Mouse (Mus musculus): ENCODE measurements around the gene Tns1.

Tns1 gene

GRCm38 (mm10) chr1:74034211-74034610, 90.0 kb downstream of the Tns1 start:
- CTCF ChIA-PET: no interaction called here

GRCm38 (mm10) chr1:74033407-74033806, 90.8 kb downstream of the Tns1 start:
- CTCF ChIA-PET: no interaction called here

DNA sequence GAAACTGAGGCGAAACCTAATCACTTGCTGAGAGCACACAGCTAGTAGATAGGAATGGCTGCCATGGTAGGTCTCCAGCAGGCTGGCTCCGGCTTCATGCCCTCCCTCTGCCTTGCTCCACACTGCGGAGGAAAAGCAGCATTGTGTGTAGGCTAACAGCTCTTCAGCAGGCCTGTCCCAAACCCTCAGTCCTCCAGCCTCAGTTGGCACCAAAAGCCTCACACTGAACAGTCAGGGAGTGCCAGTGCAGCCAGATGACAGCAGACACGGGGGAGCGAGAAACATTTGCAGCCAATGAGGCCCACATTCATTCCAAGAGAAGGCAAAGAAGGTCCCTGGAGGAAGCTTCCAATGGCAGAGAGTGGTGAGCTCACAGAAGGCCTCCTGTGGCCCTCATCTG, 91.3 kb downstream of the Tns1 start:
- CTCF ChIA-PET: no interaction called here

- CTCF ChIA-PET: no interaction called here
Measured at GRCm38 (mm10) chr1:74031771-74032609, 92.3 kb downstream of the Tns1 start.

DNA sequence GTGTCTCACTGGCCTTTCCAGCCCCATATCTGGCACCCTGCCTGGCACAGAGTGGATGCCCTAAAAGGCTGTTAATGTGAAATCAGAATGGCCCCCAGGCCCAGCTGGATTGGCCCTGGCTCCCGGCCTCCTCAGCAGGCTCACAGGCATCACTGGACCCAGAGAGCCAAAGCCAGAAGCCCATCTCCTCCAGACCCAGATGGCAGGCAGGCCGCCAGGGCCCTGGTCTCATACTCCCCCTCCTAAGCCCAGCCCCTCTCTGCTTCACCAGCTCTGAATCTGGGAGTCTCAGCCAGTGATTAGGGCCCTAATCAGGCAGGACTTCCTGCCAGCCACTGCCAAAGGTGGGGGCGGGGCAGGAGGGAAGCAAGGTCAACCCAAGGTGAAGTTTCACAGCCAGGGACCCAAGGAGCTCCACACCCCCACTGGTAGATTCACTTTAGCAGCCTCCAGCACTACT, 93.3 kb downstream of the Tns1 start:
- CTCF ChIA-PET: no interaction called here

GRCm38 (mm10) chr1:74030285-74030684, 94.0 kb downstream of the Tns1 start:
- CTCF ChIA-PET: no interaction called here

DNA sequence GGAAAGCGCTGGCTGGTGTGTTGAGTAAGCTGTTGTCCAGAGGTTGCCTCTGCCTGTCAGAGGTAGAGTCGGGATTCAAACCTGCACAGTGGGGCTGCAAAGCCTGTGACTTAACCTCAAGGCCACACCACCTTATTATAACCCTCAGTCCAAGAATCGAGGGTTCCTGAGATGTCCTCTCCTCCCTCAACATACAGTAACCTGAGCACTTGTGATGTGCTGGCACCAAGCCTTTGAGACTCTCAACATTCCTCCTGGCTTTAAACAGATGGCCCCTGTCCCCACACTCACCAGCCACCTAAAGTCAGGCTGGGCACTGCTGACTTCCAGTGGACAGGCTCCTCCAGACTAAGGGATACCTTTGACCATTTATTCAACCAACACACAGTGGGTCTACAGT, 94.6 kb downstream of the Tns1 start:
- CTCF ChIA-PET: no interaction called here

GRCm38 (mm10) chr1:74028881-74029266, 95.4 kb downstream of the Tns1 start:
- CTCF ChIA-PET: no interaction called here

- CTCF ChIA-PET: no interaction called here
Measured at GRCm38 (mm10) chr1:74028118-74028880, 96.0 kb downstream of the Tns1 start.

- CTCF ChIA-PET: no interaction called here
Measured at GRCm38 (mm10) chr1:74027559-74028091, 96.6 kb downstream of the Tns1 start.

DNA sequence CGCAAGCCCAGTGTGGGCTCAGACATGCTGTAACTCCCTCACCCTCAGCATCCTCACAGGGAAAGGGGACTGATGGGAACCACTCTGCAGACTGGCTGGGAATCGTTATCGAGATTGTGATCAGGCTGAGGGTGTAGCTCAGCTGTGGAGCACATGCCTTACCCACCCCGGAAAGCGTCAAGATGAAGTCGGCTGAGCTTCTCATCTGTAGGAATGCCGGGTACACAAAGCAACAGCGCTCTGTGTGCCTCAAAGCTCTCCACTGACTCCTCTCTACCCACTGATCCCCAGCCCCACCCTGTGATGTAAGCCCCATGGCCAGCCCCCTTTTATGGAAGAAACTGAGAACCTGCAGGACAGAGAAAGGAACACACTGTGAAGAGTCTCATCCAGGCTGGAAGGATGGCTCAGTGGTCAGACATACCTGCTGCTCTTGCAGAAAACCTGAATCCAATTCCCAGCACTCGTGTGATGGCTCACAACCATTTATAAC, 97.5 kb downstream of the Tns1 start:
- CTCF ChIA-PET: no interaction called here

DNA sequence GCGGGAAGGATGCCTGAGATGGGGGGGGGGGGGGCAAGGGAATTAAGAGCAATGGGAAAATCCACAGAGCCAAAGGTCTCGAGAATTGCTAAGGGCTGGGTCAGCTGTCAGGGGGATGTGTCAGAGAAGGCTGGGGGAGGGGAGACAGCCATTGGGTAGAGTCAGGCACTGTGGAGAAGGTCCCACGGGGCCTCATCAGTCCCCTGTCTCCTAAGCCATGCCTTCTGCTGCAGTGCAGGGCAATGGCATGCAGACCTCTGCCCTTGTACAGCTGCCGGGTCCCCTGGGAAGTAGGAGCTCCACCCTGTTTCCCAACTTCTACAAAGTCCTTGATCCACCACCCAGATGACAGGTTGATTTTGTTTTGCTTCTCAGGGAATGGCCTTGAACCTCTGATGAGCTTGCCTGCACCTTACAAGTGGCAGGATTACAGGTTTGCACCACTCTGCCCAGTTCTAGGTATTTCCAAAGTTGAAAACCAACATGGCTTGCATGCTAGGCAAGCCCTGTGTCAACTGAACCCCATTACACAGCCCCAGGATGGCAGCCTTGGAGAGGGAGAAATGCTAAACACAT, 98.5 kb downstream of the Tns1 start:
- CTCF ChIA-PET: no interaction called here

GRCm38 (mm10) chr1:74025227-74025626, 99.0 kb downstream of the Tns1 start:
- CTCF ChIA-PET: no interaction called here

- CTCF ChIA-PET: interaction anchor here (0.7 kb wide), 1 partner anchor 1603 kb away, joined by 3 read pairs; no protein-coding TSS in a partner anchor
Measured at GRCm38 (mm10) chr1:74024452-74025190, 99.6 kb downstream of the Tns1 start.

DNA sequence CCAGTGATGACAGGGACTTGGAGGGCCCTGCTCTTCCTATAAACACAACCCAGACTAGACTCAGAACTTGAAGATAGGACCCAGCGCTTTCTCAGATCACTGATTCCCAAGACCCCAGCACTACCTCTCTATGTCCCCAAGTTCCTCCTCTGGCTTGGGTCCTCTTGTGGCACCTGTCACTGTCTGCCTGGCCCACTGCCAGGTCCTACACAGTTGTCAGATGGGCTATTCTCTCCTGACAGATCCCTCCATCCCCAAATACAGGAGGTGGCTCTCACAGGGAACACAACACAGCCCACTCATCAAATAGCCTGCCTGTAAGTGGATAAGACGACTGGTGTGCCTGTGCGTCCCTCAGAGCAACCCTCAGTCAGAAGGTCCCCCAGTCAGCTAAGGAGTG, 101.3 kb downstream of the Tns1 start:
- CTCF ChIA-PET: no interaction called here

GRCm38 (mm10) chr1:74022536-74022935, 101.7 kb downstream of the Tns1 start:
- CTCF ChIA-PET: no interaction called here

DNA sequence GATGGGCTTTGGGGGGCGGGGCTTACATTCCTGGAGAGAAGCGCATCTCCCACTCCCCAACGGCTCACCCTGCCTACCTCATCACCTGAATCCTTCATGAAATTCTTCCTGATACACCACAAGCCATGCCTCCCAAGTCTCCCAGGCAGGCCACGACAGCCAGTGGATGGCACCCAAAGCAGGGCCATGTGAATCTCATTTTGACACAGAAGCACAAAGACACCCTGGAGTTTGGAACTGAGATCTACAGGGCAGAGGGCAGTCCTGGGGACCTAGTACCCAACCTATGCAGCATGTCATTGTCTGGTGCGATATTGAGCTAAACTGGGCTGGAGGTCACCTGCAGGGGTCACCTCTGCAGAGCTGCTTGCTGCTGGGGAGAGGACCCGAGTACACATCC, 104.0 kb downstream of the Tns1 start:
- CTCF ChIA-PET: no interaction called here

- CTCF ChIA-PET: no interaction called here
Measured at GRCm38 (mm10) chr1:74017399-74018172, 106.7 kb downstream of the Tns1 start.

GRCm38 (mm10) chr1:74016618-74017017, 107.6 kb downstream of the Tns1 start:
- CTCF ChIA-PET: no interaction called here

GRCm38 (mm10) chr1:74015513-74016234, 108.6 kb downstream of the Tns1 start:
- CTCF ChIA-PET: no interaction called here
